Mouse (Mus musculus): Measurements from ENCODE around the gene Gfm1. TPM values are rescaled to one million over a fixed set of nuclear protein-coding genes. Genes with fewer than 3 reads are reported as not detected.

Gfm1 gene
- polyA plus RNA-seq, 1 experiment from 2014 or later = 63.3 TPM

Other genes starting within 250 kb of the Gfm1 start
- 13.4 and 18.3 TPM in 2 replicates for gene Mlf1, start 56.0 kb upstream of the Gfm1 start, polyA plus RNA-seq (2014; fragmentation: Nextera tagmentation; extraction: Ambion mirVana)
- gene Gm17402, start 54.9 kb upstream of the Gfm1 start, polyA plus RNA-seq (2014; fragmentation: Nextera tagmentation; extraction: Ambion mirVana) = not detected in 2 replicates
- 68.8 and 68.9 TPM in 2 replicates for gene Lxn, start 33.8 kb downstream of the Gfm1 start, polyA plus RNA-seq (2014; fragmentation: Nextera tagmentation; extraction: Ambion mirVana)
- 3.1 and 3.4 TPM in 2 replicates for gene Rarres1, start 85.4 kb downstream of the Gfm1 start, polyA plus RNA-seq (2014; fragmentation: Nextera tagmentation; extraction: Ambion mirVana)
- 53.6 and 82.5 TPM in 2 replicates for gene Mfsd1, start 152.6 kb downstream of the Gfm1 start, polyA plus RNA-seq (2014; fragmentation: Nextera tagmentation; extraction: Ambion mirVana)

All from kidney, embryonic 14.5 days (tissue).